Mouse (Mus musculus) embryonic facial prominence, embryonic 14.5 days (tissue): Measurements from ENCODE around the gene Etv6. TPM values are rescaled to one million over a fixed set of nuclear protein-coding genes. Genes with fewer than 3 reads are reported as not detected.
A peak's percentile ranks its signal among the peaks of the same experiment; 100 is the strongest.

Experiments used
- ATAC-seq: fragments of 200-750 bp; cut with Nextera tagmentation; 2 replicates; pipeline ENCODE4 v1.8.0; 2017; ENCODE audit warnings: low read depth, moderate number of reproducible peaks, moderate TSS enrichment
- DNase-seq: peaks from one replicate; pipeline ENCODE4 v3.0.0-alpha.2; 2015; ENCODE audit warnings: low spot score
- H3K27ac ChIP-seq: fragments of 300-500 bp; sonication (generic); replicated peaks from 2 replicates; pipeline ENCODE4 v1.5.1; 2014; ENCODE audit warnings: low read depth, mild to moderate bottlenecking, low read length, moderate library complexity
- H3K27me3 ChIP-seq: fragments of 300-500 bp; sonication (generic); replicated peaks from 2 replicates; pipeline ENCODE4 v1.6.1; 2014; ENCODE audit warnings: low read length; ENCODE audit not compliant: control insufficient read depth, insufficient read depth
- H3K36me3 ChIP-seq: fragments of 300-500 bp; sonication (generic); 2 replicates; pipeline ENCODE4 v1.6.1; 2014; ENCODE audit warnings: low read length, mixed read lengths; ENCODE audit not compliant: control insufficient read depth, insufficient read depth
- H3K4me1 ChIP-seq: fragments of 300-500 bp; sonication (generic); 2 replicates; pipeline ENCODE4 v1.6.1; 2014; ENCODE audit warnings: antibody characterized with exemption, low read length; ENCODE audit not compliant: control insufficient read depth, insufficient read depth
- H3K4me2 ChIP-seq: fragments of 300-500 bp; sonication (generic); 2 replicates; pipeline ENCODE4 v1.6.1; 2014; ENCODE audit warnings: low read depth, mild to moderate bottlenecking, low read length, moderate library complexity, mixed read lengths
- H3K4me3 ChIP-seq: fragments of 300-500 bp; sonication (generic); 2 replicates; pipeline ENCODE4 v1.5.1; 2014; ENCODE audit warnings: low read depth, mild to moderate bottlenecking, low read length
- H3K9ac ChIP-seq: fragments of 300-500 bp; sonication (generic); 2 replicates; pipeline ENCODE4 v1.6.1; 2014; ENCODE audit warnings: low read depth, mild to moderate bottlenecking, low read length, moderate library complexity, mixed read lengths
- H3K9me3 ChIP-seq: fragments of 300-500 bp; sonication (generic); 2 replicates; pipeline ENCODE4 v1.6.1; 2016; ENCODE audit warnings: low read length; ENCODE audit not compliant: control insufficient read depth
- WGBS: fragments of 180-500 bp; shearing (Covaris S2); extraction: QIAGEN DNeasy Blood & Tissue Kit; methylation state at CpG from one replicate; pipeline ENCODE4 v1.1.7; 2014; 5-methylcytosine and 5-hydroxymethylcytosine counted together
- polyA plus RNA-seq: library from polyadenylated mRNA; unstranded; fragments of >200 nt; fragmentation: Nextera tagmentation; extraction: Ambion mirVana; gene quantifications from 2 replicates; pipeline ENCODE4 v1.2.1, GENCODE M21; 2014

Gene Etv6
- polyA plus RNA-seq, 1 experiment from 2014 or later, result 12.4 TPM

DNA sequence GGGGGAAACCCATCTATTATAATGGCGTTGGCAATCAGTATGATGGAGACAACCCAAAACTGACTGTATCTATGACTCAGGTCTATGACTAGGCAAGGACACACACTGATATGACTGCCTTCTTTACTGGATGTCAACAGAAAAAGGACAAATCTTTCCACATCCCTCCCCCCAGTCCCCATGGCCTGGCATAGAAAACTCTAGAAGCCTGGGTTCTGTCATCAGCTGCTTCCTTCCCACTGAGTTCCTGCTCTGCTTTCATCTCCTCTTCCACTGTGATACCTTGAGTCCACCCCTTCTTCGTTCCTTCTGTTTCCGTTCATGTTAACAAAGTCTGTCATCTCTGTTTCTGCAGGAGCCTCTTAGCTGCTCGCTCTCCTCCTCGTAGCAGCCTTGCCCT, 170.2 kb downstream of the Etv6 start:
- DNase-seq (no peak), ATAC-seq (no peak)
- no peaks in the 10 kb centered on the region for H3K9me3 ChIP-seq
- H3K4me3 ChIP-seq, result no peak overlapping the region
- H3K27me3 ChIP-seq, result no peaks in the 10 kb centered on the region
- no peak overlapping the region for H3K4me2 ChIP-seq
- WGBS, result 57% methylated on average over 5 of the region's 5 CpGs
- no peak overlapping the region for H3K27ac ChIP-seq
- 0 out of 2 replicates have a peak, but pooled peaks cover 5% of the 10 kb centered on the region for H3K36me3 ChIP-seq
- peaks cover 21% of the 10 kb centered on the region for H3K4me1 ChIP-seq
- no peak overlapping the region for H3K9ac ChIP-seq

DNA sequence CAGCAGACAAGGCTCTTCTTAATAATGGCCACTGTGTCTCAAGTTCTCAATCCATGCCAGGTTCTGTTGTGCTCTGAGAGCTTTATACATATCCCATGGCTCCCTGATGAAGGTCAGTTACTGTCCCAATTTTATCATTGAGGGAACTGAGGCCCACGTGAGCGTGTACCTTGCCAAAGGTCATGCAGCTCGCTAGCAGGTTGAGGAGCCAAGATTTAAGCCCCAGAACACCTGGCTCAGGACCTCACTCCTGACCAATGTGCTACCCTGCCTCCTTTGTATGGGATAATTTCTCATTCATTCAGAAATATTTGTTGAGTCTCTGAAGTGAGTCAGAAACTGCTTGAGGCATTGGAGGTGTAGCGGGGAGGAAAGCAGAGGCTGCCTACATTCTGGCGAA, 170.8 kb downstream of the Etv6 start:
- Histone ChIP-seq H3K27me3 (no peaks in the 10 kb centered on the region), H3K4me2 (no peak overlapping the region), H3K4me1 (peaks cover 21% of the 10 kb centered on the region), H3K9me3 (no peaks in the 10 kb centered on the region), H3K27ac (no peak overlapping the region), H3K4me3 (no peak overlapping the region), H3K9ac (no peak overlapping the region), H3K36me3 (0 out of 2 replicates have a peak, but pooled peaks cover 5% of the 10 kb centered on the region)
- DNase-seq, result no peak
- WGBS, result 73% methylated on average over 5 of the region's 5 CpGs
- no peak for ATAC-seq

- H3K9ac ChIP-seq, result no peak overlapping the region
- peak; percentile 83 for ATAC-seq
- DNase-seq, result peak; percentile 90
- peaks cover 21% of the 10 kb centered on the region for H3K4me1 ChIP-seq
- H3K4me3 ChIP-seq, result no peak overlapping the region
- H3K27ac ChIP-seq, result no peak overlapping the region; the same call in 1 of the 2 replicates
- 68% methylated on average over 19 of the region's 19 CpGs for WGBS
- H3K4me2 ChIP-seq, result peak overlapping the region; percentile 37
- H3K27me3 ChIP-seq, result no peaks in the 10 kb centered on the region
- H3K36me3 ChIP-seq, result 0 out of 2 replicates have a peak, but pooled peaks cover 5% of the 10 kb centered on the region
- no peaks in the 10 kb centered on the region for H3K9me3 ChIP-seq
Observed at GRCm38 (mm10) chr6:134207391-134208179, 172.1 kb downstream of the Etv6 start.

DNA sequence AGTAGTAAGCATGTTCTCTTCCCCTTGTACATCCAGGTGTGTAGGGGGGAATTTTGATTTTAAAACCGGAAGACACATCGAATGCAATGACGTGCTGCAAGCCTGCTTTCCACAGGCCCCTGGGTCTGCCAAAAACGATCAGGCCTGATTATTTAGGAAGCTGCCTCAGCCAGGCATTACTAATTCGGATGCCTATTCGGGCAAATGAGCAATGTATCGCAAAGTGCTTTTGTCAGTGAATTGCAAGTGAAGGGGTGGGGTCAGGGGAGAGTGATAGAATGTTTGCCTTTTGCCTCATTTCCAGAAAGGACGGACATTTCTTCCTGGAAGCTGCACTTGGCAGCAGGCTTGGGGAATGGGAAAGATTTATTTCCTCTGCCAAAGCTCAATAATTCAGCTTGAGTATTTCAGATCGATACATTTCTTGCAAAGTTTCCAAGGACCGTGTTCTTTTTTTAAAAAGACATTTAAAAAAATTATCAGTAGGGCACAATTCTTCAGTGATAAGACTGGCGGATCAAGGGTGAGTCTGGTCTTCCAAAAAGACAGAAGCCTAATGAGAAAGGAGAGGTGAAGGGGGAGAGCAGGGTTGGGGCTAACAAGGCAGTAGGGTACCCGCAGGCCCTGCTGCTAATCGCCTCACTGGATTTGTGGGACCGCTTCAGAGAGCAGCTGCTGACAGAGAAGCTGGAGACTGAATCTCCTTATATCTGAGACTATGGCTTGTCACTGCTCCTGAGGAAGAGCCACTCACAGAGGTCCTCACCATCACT, 172.9 kb downstream of the Etv6 start:
- WGBS, result 56% methylated on average over 14 of the region's 14 CpGs
- H3K27ac ChIP-seq, result no peak overlapping the region; the same call in 1 of the 2 replicates
- H3K4me3 ChIP-seq, result no peak overlapping the region
- peak; percentile 26; the same call in 1 of the 2 replicates for ATAC-seq
- H3K9me3 ChIP-seq, result no peaks in the 10 kb centered on the region
- no peak overlapping the region for H3K9ac ChIP-seq
- peak overlapping the region; percentile 37 for H3K4me2 ChIP-seq
- H3K27me3 ChIP-seq, result no peaks in the 10 kb centered on the region
- peaks cover 21% of the 10 kb centered on the region for H3K4me1 ChIP-seq
- 0 out of 2 replicates have a peak, but pooled peaks cover 5% of the 10 kb centered on the region for H3K36me3 ChIP-seq
- peak; percentile 76 for DNase-seq

- ATAC-seq (no peak), DNase-seq (no peak)
- H3K27me3 ChIP-seq, result no peaks in the 10 kb centered on the region
- no peak overlapping the region for H3K9ac ChIP-seq
- H3K36me3 ChIP-seq, result no peaks in the 10 kb centered on the region
- H3K4me2 ChIP-seq, result no peak overlapping the region
- H3K9me3 ChIP-seq, result no peaks in the 10 kb centered on the region
- H3K27ac ChIP-seq, result no peak overlapping the region
- H3K4me1 ChIP-seq, result peaks cover 21% of the 10 kb centered on the region
- WGBS, result 76% methylated on average over 13 of the region's 13 CpGs
- H3K4me3 ChIP-seq, result no peak overlapping the region
Observed at GRCm38 (mm10) chr6:134210675-134211457, 175.4 kb downstream of the Etv6 start.

DNA sequence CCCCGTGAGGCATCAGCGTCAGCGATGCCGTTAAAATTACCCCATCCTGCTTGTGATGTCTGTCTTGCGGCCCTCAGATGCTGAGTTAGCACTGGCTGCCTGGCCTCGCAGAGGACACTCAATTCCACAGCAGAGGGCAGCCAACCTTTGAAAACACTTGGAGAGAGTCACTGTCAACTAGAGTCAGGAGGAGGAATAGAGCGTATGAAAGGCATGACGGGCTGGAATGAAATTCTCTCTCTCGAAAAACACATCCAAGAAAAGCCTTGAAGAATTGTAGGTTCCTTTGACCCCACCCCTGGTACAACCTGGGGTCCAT, 175.9 kb downstream of the Etv6 start:
- H3K27me3 ChIP-seq, result no peaks in the 10 kb centered on the region
- no peaks in the 10 kb centered on the region for H3K36me3 ChIP-seq
- DNase-seq, result no peak
- H3K27ac ChIP-seq, result no peak overlapping the region
- WGBS, result 86% methylated on average over 9 of the region's 9 CpGs
- no peaks in the 10 kb centered on the region for H3K9me3 ChIP-seq
- no peak overlapping the region for H3K9ac ChIP-seq
- H3K4me3 ChIP-seq, result no peak overlapping the region
- H3K4me2 ChIP-seq, result no peak overlapping the region
- peaks cover 21% of the 10 kb centered on the region for H3K4me1 ChIP-seq
- no peak for ATAC-seq

GRCm38 (mm10) chr6:134217747-134218146, 182.2 kb downstream of the Etv6 start:
- no peak overlapping the region for H3K27ac ChIP-seq
- no peaks in the 10 kb centered on the region for H3K27me3 ChIP-seq
- WGBS, result 93% methylated on average over 6 of the region's 6 CpGs
- H3K9ac ChIP-seq, result no peak overlapping the region
- H3K4me3 ChIP-seq, result no peak overlapping the region
- no peak overlapping the region for H3K4me2 ChIP-seq
- no peaks in the 10 kb centered on the region for H3K36me3 ChIP-seq
- H3K4me1 ChIP-seq, result peaks cover 9% of the 10 kb centered on the region
- DNase-seq (no peak), ATAC-seq (no peak)
- no peaks in the 10 kb centered on the region for H3K9me3 ChIP-seq

DNA sequence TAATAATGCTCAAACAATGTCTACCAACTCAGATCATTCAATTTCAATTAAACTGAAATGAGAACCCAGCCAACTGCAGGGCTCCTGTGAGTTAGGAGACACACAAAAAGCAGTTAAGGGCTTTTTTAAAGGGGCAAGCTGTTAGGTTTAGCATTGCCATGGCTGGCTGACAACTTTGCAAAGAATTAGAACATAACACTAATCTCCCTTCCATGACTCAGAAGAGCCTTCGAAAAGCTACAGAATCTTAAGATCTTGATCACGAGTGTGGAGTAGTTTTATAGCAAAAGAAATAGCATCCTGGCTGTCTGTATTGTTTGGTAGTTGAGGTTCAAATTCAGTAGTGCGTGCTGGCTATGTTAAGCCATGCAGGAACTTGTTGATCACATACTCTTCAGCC, 182.9 kb downstream of the Etv6 start:
- no peak overlapping the region for H3K4me2 ChIP-seq
- H3K4me3 ChIP-seq, result no peak overlapping the region
- peaks cover 9% of the 10 kb centered on the region for H3K4me1 ChIP-seq
- H3K9me3 ChIP-seq, result no peaks in the 10 kb centered on the region
- peak; percentile 10; the same call in 1 of the 2 replicates for ATAC-seq
- no peaks in the 10 kb centered on the region for H3K27me3 ChIP-seq
- no peak for DNase-seq
- no peak overlapping the region for H3K9ac ChIP-seq
- 91% methylated on average over 3 of the region's 3 CpGs for WGBS
- no peak overlapping the region for H3K27ac ChIP-seq
- no peaks in the 10 kb centered on the region for H3K36me3 ChIP-seq
